Mouse (Mus musculus) kidney, postnatal 10 days (tissue): ENCODE results near the gene Usp1.

Experiments
- DNase-seq: peaks from one replicate; pipeline ENCODE4 v3.0.0; 2021; ENCODE audit warnings: mixed read lengths

Gene Usp1

DNA sequence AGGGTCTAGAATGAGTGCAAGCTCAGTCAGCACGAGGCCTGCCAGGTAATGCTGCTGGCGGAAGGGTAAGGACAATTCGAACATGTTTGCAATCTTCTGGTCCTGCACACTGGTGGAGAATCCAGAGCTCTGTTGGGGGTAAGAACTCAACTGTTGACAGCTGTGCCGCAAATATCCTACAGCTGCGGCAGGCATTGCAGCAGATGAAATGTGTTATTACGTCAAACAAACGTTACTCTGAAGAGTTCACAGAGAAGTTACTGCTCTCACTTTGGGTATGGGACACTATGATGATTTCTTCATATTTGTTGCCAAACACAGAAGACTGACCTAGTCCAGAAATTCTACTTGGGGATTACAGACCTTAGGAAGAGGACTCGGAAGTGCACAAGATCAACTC is 61.1 kb downstream of the Usp1 start:
- no peak for DNase-seq
